In genomic region chr2:169826833-169827232, GRCm38 (mm10) we compare ENCODE assay signal across 24 mouse cellular contexts.
A peak's percentile ranks its signal among the peaks of the same experiment; 100 is the strongest.
DNase-seq lines count a peak whose midpoint lies in the region; ATAC-seq lines count a peak whose summit lies in the region.
"Had no signal": no experiment of that assay in that cellular context is flagged by ENCODE, and none has a peak within 500 bp of the region (broad histone marks: within the 10 kb centered on the region; RNA-seq: fewer than 3 reads in every experiment).

No protein-coding gene starts in this region.

- H3K27ac ChIP-seq in hindbrain, embryonic 10.5 days = peak overlapping the region; percentile 50
- H3K27ac ChIP-seq in hindbrain, embryonic 11.5 days (ENCODE audit: low read depth, low read length) = no peak overlapping the region
- H3K27ac ChIP-seq in kidney, embryonic 16.5 days (ENCODE audit: low read length) = peak overlapping the region; percentile 71; the same call in 1 of the 2 replicates
- no peak overlapping the region for H3K27ac ChIP-seq in midbrain, embryonic 11.5 days (ENCODE audit: low read depth, low read length)
- no peak overlapping the region; the same call in 1 of the 2 replicates for H3K27ac ChIP-seq in midbrain, embryonic 10.5 days (replicated peaks)
- no peak overlapping the region for H3K27ac ChIP-seq in limb, embryonic 12.5 days
- H3K27ac ChIP-seq: forebrain, embryonic 10.5 days; layer of hippocampus, adult 2 months; liver, embryonic 13.5 days; midbrain, embryonic 15.5 days had no signal

- no peaks in the 10 kb centered on the region for H3K36me3 ChIP-seq in hindbrain, embryonic 10.5 days
- no peaks in the 10 kb centered on the region for H3K36me3 ChIP-seq in hindbrain, embryonic 11.5 days (ENCODE audit: control insufficient read depth, insufficient read depth, low read length)
- no peaks in the 10 kb centered on the region for H3K36me3 ChIP-seq in kidney, embryonic 16.5 days (ENCODE audit: insufficient read depth, low read length)
- no peaks in the 10 kb centered on the region for H3K36me3 ChIP-seq in midbrain, embryonic 11.5 days (ENCODE audit: control insufficient read depth, insufficient read depth, low read length)
- no peaks in the 10 kb centered on the region for H3K36me3 ChIP-seq in midbrain, embryonic 10.5 days
- H3K36me3 ChIP-seq in limb, embryonic 12.5 days = no peaks in the 10 kb centered on the region
- H3K36me3 ChIP-seq: forebrain, embryonic 10.5 days; liver, embryonic 13.5 days; midbrain, embryonic 15.5 days had no signal

- H3K9me3 ChIP-seq in hindbrain, embryonic 10.5 days = no peaks in the 10 kb centered on the region
- H3K9me3 ChIP-seq in hindbrain, embryonic 11.5 days (ENCODE audit: control insufficient read depth, low read length) = no peaks in the 10 kb centered on the region
- H3K9me3 ChIP-seq in kidney, embryonic 16.5 days (ENCODE audit: low read length) = no peaks in the 10 kb centered on the region
- no peaks in the 10 kb centered on the region for H3K9me3 ChIP-seq in midbrain, embryonic 11.5 days (ENCODE audit: control insufficient read depth, low read length)
- H3K9me3 ChIP-seq in midbrain, embryonic 10.5 days (replicated peaks) = no peaks in the 10 kb centered on the region
- no peaks in the 10 kb centered on the region for H3K9me3 ChIP-seq in limb, embryonic 12.5 days
- H3K9me3 ChIP-seq: forebrain, embryonic 10.5 days; liver, embryonic 13.5 days; midbrain, embryonic 15.5 days had no signal

- no peak overlapping the region for H3K4me3 ChIP-seq in hindbrain, embryonic 10.5 days
- H3K4me3 ChIP-seq in hindbrain, embryonic 11.5 days (ENCODE audit: low read depth, low read length) = no peak overlapping the region
- no peak overlapping the region; the same call in 1 of the 2 replicates for H3K4me3 ChIP-seq in kidney, embryonic 16.5 days (ENCODE audit: low read length)
- no peak overlapping the region for H3K4me3 ChIP-seq in midbrain, embryonic 11.5 days (ENCODE audit: low read depth, low read length)
- H3K4me3 ChIP-seq in midbrain, embryonic 10.5 days = no peak overlapping the region
- no peak overlapping the region for H3K4me3 ChIP-seq in limb, embryonic 12.5 days (replicated peaks)
- H3K4me3 ChIP-seq: forebrain, embryonic 10.5 days; layer of hippocampus, adult 2 months; liver, embryonic 13.5 days; megakaryocyte, embryonic 14.5 days; midbrain, embryonic 15.5 days had no signal

- no peak overlapping the region for H3K4me2 ChIP-seq in hindbrain, embryonic 11.5 days (replicated peaks; ENCODE audit: low read depth, low read length)
- peak overlapping the region; percentile 52 for H3K4me2 ChIP-seq in kidney, embryonic 16.5 days (replicated peaks; ENCODE audit: low read depth, low read length)
- no peak overlapping the region for H3K4me2 ChIP-seq in midbrain, embryonic 11.5 days
- peak overlapping the region; percentile 35; the same call in 1 of the 2 replicates for H3K4me2 ChIP-seq in limb, embryonic 12.5 days
- H3K4me2 ChIP-seq: heart, embryonic 11.5 days; liver, embryonic 13.5 days; midbrain, embryonic 15.5 days had no signal

- no peak overlapping the region for H3K9ac ChIP-seq in hindbrain, embryonic 11.5 days (ENCODE audit: low read depth, low read length)
- H3K9ac ChIP-seq in kidney, embryonic 16.5 days (replicated peaks; ENCODE audit: low read length) = no peak overlapping the region
- H3K9ac ChIP-seq in midbrain, embryonic 11.5 days (ENCODE audit: low read length) = no peak overlapping the region
- no peak overlapping the region for H3K9ac ChIP-seq in limb, embryonic 12.5 days (replicated peaks)
- H3K9ac ChIP-seq: liver, embryonic 13.5 days; midbrain, embryonic 15.5 days had no signal

- peaks cover 25% of the 10 kb centered on the region for H3K4me1 ChIP-seq in hindbrain, embryonic 10.5 days (replicated peaks)
- H3K4me1 ChIP-seq in hindbrain, embryonic 11.5 days (replicated peaks; ENCODE audit: control insufficient read depth, insufficient read depth, low read length) = no peaks in the 10 kb centered on the region
- peaks cover 23% of the 10 kb centered on the region for H3K4me1 ChIP-seq in kidney, embryonic 16.5 days (ENCODE audit: insufficient read depth, low read length)
- H3K4me1 ChIP-seq in midbrain, embryonic 11.5 days (ENCODE audit: control insufficient read depth, insufficient read depth, low read length) = no peaks in the 10 kb centered on the region
- peaks cover 6% of the 10 kb centered on the region; the same call in 1 of the 2 replicates for H3K4me1 ChIP-seq in midbrain, embryonic 10.5 days
- peaks cover 27% of the 10 kb centered on the region for H3K4me1 ChIP-seq in limb, embryonic 12.5 days (replicated peaks)
- H3K4me1 ChIP-seq: liver, embryonic 13.5 days; megakaryocyte, embryonic 14.5 days had no signal

- no peaks in the 10 kb centered on the region for H3K27me3 ChIP-seq in hindbrain, embryonic 10.5 days (ENCODE audit: insufficient read depth, poor library complexity, severe bottlenecking)
- H3K27me3 ChIP-seq in hindbrain, embryonic 11.5 days (ENCODE audit: control insufficient read depth, insufficient read depth, low read length) = no peaks in the 10 kb centered on the region
- H3K27me3 ChIP-seq in kidney, embryonic 16.5 days (ENCODE audit: insufficient read depth, low read length) = no peaks in the 10 kb centered on the region
- no peaks in the 10 kb centered on the region for H3K27me3 ChIP-seq in midbrain, embryonic 11.5 days (ENCODE audit: control insufficient read depth, insufficient read depth, low read length)
- no peaks in the 10 kb centered on the region for H3K27me3 ChIP-seq in midbrain, embryonic 10.5 days (ENCODE audit: low read depth, poor library complexity, severe bottlenecking)
- H3K27me3 ChIP-seq in limb, embryonic 12.5 days = no peaks in the 10 kb centered on the region
- H3K27me3 ChIP-seq: liver, embryonic 13.5 days; megakaryocyte, embryonic 14.5 days; midbrain, embryonic 15.5 days had no signal

- no peak for ATAC-seq in hindbrain, embryonic 11.5 days (ENCODE audit: low FRiP score)
- ATAC-seq in kidney, embryonic 16.5 days (ENCODE audit: low FRiP score, low TSS enrichment) = no peak; the same call in 1 of the 2 replicates
- no peak for ATAC-seq in midbrain, embryonic 11.5 days (ENCODE audit: low FRiP score)
- no peak for ATAC-seq in limb, embryonic 12.5 days (ENCODE audit: insufficient number of reproducible peaks, insufficient read depth, low FRiP score, low TSS enrichment, low read depth)
- ATAC-seq: CD4-positive, CD25-positive, alpha-beta regulatory T cell, adult 4 months; forebrain, embryonic 16.5 days; midbrain, embryonic 15.5 days had no signal

- no peak for DNase-seq in hindbrain, embryonic 10.5 days (ENCODE audit: low spot score)
- DNase-seq in hindbrain, embryonic 11.5 days (ENCODE audit: low spot score) = no peak
- DNase-seq in kidney, postnatal 25 days = no peak
- peak; percentile 59 for DNase-seq in midbrain, embryonic 11.5 days (ENCODE audit: low spot score, missing footprints)
- no peak for DNase-seq in midbrain, embryonic 10.5 days (ENCODE audit: low spot score)
- no peak for DNase-seq in liver
- DNase-seq: adrenal gland, postnatal 25 days; cerebellum, adult 9-10 months; gastrocnemius, postnatal 14 days; heart, adult 11 months; heart, postnatal 10 days; liver, embryonic 13.5 days; lung, postnatal 14 days; right cerebral cortex, adult 18-20 months; thymus, adult 2 months had no signal

- 75% methylated on average over 8 of the region's 8 CpGs for WGBS in hindbrain, embryonic 10.5 days
- 70% methylated on average over 8 of the region's 8 CpGs for WGBS in hindbrain, embryonic 11.5 days
- 17% methylated on average over 8 of the region's 8 CpGs for WGBS in kidney, embryonic 16.5 days
- 87% methylated on average over 8 of the region's 8 CpGs for WGBS in midbrain, embryonic 11.5 days
- 89% methylated on average over 8 of the region's 8 CpGs for WGBS in midbrain, embryonic 10.5 days
- 61% methylated on average over 8 of the region's 8 CpGs for WGBS in limb, embryonic 12.5 days

Comparison
In these comparisons a context has a peak if more than half of its experiments do, and no peak if none do; other contexts are left out.
1. H3K27ac ChIP-seq: peak in hindbrain, embryonic 10.5 days (single experiment) and kidney, embryonic 16.5 days (single experiment); none in hindbrain, embryonic 11.5 days (single experiment), midbrain, embryonic 11.5 days (single experiment), midbrain, embryonic 10.5 days (single experiment) and limb, embryonic 12.5 days (single experiment).
2. H3K4me2 ChIP-seq: peak in kidney, embryonic 16.5 days (single experiment) and limb, embryonic 12.5 days (single experiment); none in hindbrain, embryonic 11.5 days (single experiment) and midbrain, embryonic 11.5 days (single experiment).